11 mouse cellular contexts compared by ENCODE assay signal in the genomic region with DNA sequence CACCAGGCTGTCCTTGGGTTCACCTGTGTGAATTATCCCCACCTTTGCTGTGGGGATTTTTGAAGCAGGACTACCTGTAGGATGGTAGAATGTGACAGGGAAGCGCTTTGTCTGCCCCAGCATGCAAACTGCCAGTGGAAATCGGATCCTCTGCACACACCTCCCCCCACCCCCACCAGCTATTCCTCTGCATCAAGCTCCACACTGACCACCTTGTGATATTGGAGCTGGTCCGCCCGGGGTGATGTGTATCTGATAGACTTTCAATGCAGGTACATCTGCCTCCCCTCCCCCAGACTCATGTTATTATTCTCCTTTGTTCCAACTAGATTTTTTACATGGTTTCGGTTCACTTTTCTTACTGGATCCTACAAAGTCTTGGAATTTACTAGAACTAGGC. TPM values are rescaled to one million over a fixed set of nuclear protein-coding genes. Genes with fewer than 3 reads are reported as not detected.
DNase-seq lines count a peak whose midpoint lies in the region; ATAC-seq and TF ChIP-seq lines count a peak whose summit lies in the region.
"Had no signal": no experiment of that assay in that cellular context is flagged by ENCODE, and none has a peak within 500 bp of the region (broad histone marks: within the 10 kb centered on the region; RNA-seq: fewer than 3 reads in every experiment).

No protein-coding gene starts in this region.

- H3K4me3 ChIP-seq in heart, embryonic 15.5 days, result no peak overlapping the region
- peak overlapping the region; percentile 41 for H3K4me3 ChIP-seq in embryonic facial prominence, embryonic 10.5 days
- no peak overlapping the region for H3K4me3 ChIP-seq in heart, postnatal 0 days (ENCODE audit: low read depth, low read length)
- no peak overlapping the region for H3K4me3 ChIP-seq in midbrain, embryonic 12.5 days
- H3K4me3 ChIP-seq: erythroblast, embryonic 14.5 days; megakaryocyte, embryonic 14.5 days had no signal

- no peak for TF ChIP-seq CTCF in heart, postnatal 0 days (IDR thresholded peaks at IDR 0.05; ENCODE audit: low read depth)

- no peak for ATAC-seq in heart, embryonic 15.5 days (replicated peaks; ENCODE audit: insufficient number of reproducible peaks, insufficient read depth, low FRiP score, low read depth)
- ATAC-seq in heart, postnatal 0 days (ENCODE audit: insufficient read depth, low read depth), result no peak
- no peak for ATAC-seq in midbrain, embryonic 12.5 days (ENCODE audit: low FRiP score, low read depth)

- no peaks in the 10 kb centered on the region for H3K27me3 ChIP-seq in heart, embryonic 15.5 days
- peaks cover 8% of the 10 kb centered on the region; the same call in 1 of the 2 replicates for H3K27me3 ChIP-seq in embryonic facial prominence, embryonic 10.5 days (replicated peaks; ENCODE audit: low read depth, poor library complexity, severe bottlenecking)
- no peaks in the 10 kb centered on the region for H3K27me3 ChIP-seq in heart, postnatal 0 days (ENCODE audit: control insufficient read depth, insufficient read depth, low read length)
- peaks cover 7% of the 10 kb centered on the region; the same call in 1 of the 2 replicates for H3K27me3 ChIP-seq in midbrain, embryonic 12.5 days

- H3K9ac ChIP-seq in heart, embryonic 15.5 days, result no peak overlapping the region
- H3K9ac ChIP-seq in heart, postnatal 0 days (replicated peaks; ENCODE audit: low read depth, low read length), result 0 out of 2 replicates have a peak overlapping the region, but pooled peaks have one; percentile 11
- no peak overlapping the region for H3K9ac ChIP-seq in midbrain, embryonic 12.5 days (replicated peaks)

- no peaks in the 10 kb centered on the region for H3K9me3 ChIP-seq in heart, embryonic 15.5 days (replicated peaks)
- H3K9me3 ChIP-seq in embryonic facial prominence, embryonic 10.5 days, result no peaks in the 10 kb centered on the region
- H3K9me3 ChIP-seq in heart, postnatal 0 days (replicated peaks; ENCODE audit: control insufficient read depth, low read length), result no peaks in the 10 kb centered on the region
- H3K9me3 ChIP-seq in midbrain, embryonic 12.5 days, result no peaks in the 10 kb centered on the region
- H3K9me3 ChIP-seq: megakaryocyte, embryonic 14.5 days had no signal

- H3K4me1 ChIP-seq in heart, embryonic 15.5 days (replicated peaks), result peaks cover 93% of the 10 kb centered on the region
- peaks cover 95% of the 10 kb centered on the region for H3K4me1 ChIP-seq in embryonic facial prominence, embryonic 10.5 days
- peaks cover 80% of the 10 kb centered on the region for H3K4me1 ChIP-seq in heart, postnatal 0 days (ENCODE audit: control insufficient read depth, insufficient read depth)
- peaks cover 65% of the 10 kb centered on the region for H3K4me1 ChIP-seq in midbrain, embryonic 12.5 days
- H3K4me1 ChIP-seq: megakaryocyte, embryonic 14.5 days had no signal

- no peak for DNase-seq in heart, postnatal 4 days
- peak; percentile 74 for DNase-seq in embryonic facial prominence, embryonic 10.5 days (ENCODE audit: low spot score)
- DNase-seq in heart, postnatal 0 days (ENCODE audit: low spot score), result no peak
- no peak for DNase-seq in spleen, postnatal 14 days (ENCODE audit: low spot score in 2 of 2)
- DNase-seq in gastrocnemius, postnatal 4 days (ENCODE audit: low spot score in 2 of 2), result no peak
- no peak for DNase-seq in left cerebral cortex, postnatal 25 days (ENCODE audit: low spot score in 2 of 2)

- no peaks in the 10 kb centered on the region for H3K36me3 ChIP-seq in heart, embryonic 15.5 days
- no peaks in the 10 kb centered on the region for H3K36me3 ChIP-seq in embryonic facial prominence, embryonic 10.5 days (replicated peaks)
- no peaks in the 10 kb centered on the region for H3K36me3 ChIP-seq in heart, postnatal 0 days (replicated peaks; ENCODE audit: control insufficient read depth, insufficient read depth, low read length)
- H3K36me3 ChIP-seq in midbrain, embryonic 12.5 days, result no peaks in the 10 kb centered on the region
- H3K36me3 ChIP-seq: G1E had no signal

- peak overlapping the region; percentile 78 for H3K27ac ChIP-seq in heart, embryonic 15.5 days
- H3K27ac ChIP-seq in embryonic facial prominence, embryonic 10.5 days (replicated peaks), result peak overlapping the region; percentile 87
- H3K27ac ChIP-seq in heart, postnatal 0 days (ENCODE audit: low read depth), result peak overlapping the region; percentile 84
- H3K27ac ChIP-seq in midbrain, embryonic 12.5 days (replicated peaks), result no peak overlapping the region

- intact Hi-C loops in left cerebral cortex, postnatal 25 days (cut with DNase I), result no loop called here

- no peak for TF ChIP-seq EP300 in heart, postnatal 0 days (IDR thresholded peaks at IDR 0.05; ENCODE audit: low read depth)

- WGBS in heart, embryonic 15.5 days, result 41% methylated on average over 5 of the region's 5 CpGs
- WGBS in embryonic facial prominence, embryonic 10.5 days, result 29% methylated on average over 5 of the region's 5 CpGs
- WGBS in heart, postnatal 0 days, result 52% methylated on average over 5 of the region's 5 CpGs
- 37% methylated on average over 5 of the region's 5 CpGs for WGBS in midbrain, embryonic 12.5 days

- peak overlapping the region; percentile 44 for H3K4me2 ChIP-seq in heart, embryonic 15.5 days
- peak overlapping the region; percentile 41; the same call in 1 of the 2 replicates for H3K4me2 ChIP-seq in heart, postnatal 0 days (ENCODE audit: low read depth, low read length)
- H3K4me2 ChIP-seq in midbrain, embryonic 12.5 days (replicated peaks), result peak overlapping the region; percentile 38

RNA-seq across cellular contexts. Expression of a gene that starts 21.8 kb away (rescaled TPM):
- polyA plus RNA-seq in heart, embryonic 15.5 days (2015; fragmentation: Nextera tagmentation; extraction: Ambion mirVana), result 21.2 and 21.7 TPM in 2 replicates
- total RNA-seq in heart, postnatal 4 days (2021), result 10 to 100 TPM; 43.5 to 45.3 TPM
- 25.1 and 26.5 TPM in 2 replicates for polyA plus RNA-seq in embryonic facial prominence, embryonic 10.5 days (2016; fragmentation: Nextera tagmentation; extraction: Ambion mirVana)
- 50.6 and 74.8 TPM in 2 replicates for total RNA-seq in heart, postnatal 0 days (2014; rRNA removed; ENCODE audit: low replicate concordance)
- 11.0 and 15.1 TPM in 2 replicates for polyA plus RNA-seq in heart, postnatal 0 days (2015; fragmentation: Nextera tagmentation; extraction: Ambion mirVana)
- 19.4 and 21.0 TPM in 2 replicates for polyA plus RNA-seq in midbrain, embryonic 12.5 days (2016; fragmentation: Nextera tagmentation; extraction: Ambion mirVana)
- total RNA-seq in gastrocnemius, postnatal 4 days (2021), result 10 to 100 TPM; 16.8 to 17.1 TPM
- total RNA-seq in left cerebral cortex, postnatal 25 days (2021), result 10 to 100 TPM; 19.5 to 20.6 TPM
- total RNA-seq: G1E had no signal
- polyA plus RNA-seq: erythroblast, embryonic 14.5 days; G1E had no signal
